Mouse (Mus musculus): Measurements from ENCODE around the gene Tes3-ps.

The Tes3-ps gene

GRCm38 (mm10) chr13:49492376-49493368 is at the start of gene Tes3-ps:
Gene Tes3-ps, plus strand, starts transcription at chr13:49493318.
- no peak for DNase-seq (ENCODE audit: low spot score in 2 of 2)

- no peak for DNase-seq (ENCODE audit: low spot score in 2 of 2)
Observed at GRCm38 (mm10) chr13:49444451-49444850, 48.7 kb upstream of the Tes3-ps start.

DNA sequence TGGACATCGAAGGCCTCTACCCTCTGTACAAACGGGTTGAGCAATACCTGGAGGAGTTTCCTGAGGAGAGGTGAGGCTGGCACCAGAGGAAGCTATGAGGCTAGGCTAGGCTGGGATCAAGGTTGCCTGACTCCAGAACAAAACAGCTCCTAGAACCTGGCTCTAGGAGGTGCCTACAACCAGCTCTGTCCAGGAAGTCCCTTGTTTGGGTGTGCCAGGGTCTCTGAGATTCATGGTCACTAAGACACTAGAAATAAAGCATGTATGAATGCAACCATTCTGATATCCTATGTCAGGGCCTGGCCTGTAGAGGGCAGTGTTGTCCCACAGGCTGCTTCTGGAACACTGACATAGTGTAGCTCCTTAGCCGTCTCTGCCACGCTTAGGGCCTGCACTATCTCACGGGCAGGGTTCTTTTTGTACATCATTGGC is 43.8 kb upstream of the Tes3-ps start:
- peak; percentile 44 to 74 for DNase-seq (ENCODE audit: low spot score in 2 of 2)

GRCm38 (mm10) chr13:49460276-49460675 is 32.8 kb upstream of the Tes3-ps start:
- no peak for DNase-seq (ENCODE audit: low spot score in 2 of 2)

- no peak for DNase-seq (ENCODE audit: low spot score in 2 of 2)
Observed at GRCm38 (mm10) chr13:49460692-49461414, 32.3 kb upstream of the Tes3-ps start.

GRCm38 (mm10) chr13:49461458-49462132 is 31.5 kb upstream of the Tes3-ps start:
- no peak for DNase-seq (ENCODE audit: low spot score in 2 of 2)

DNA sequence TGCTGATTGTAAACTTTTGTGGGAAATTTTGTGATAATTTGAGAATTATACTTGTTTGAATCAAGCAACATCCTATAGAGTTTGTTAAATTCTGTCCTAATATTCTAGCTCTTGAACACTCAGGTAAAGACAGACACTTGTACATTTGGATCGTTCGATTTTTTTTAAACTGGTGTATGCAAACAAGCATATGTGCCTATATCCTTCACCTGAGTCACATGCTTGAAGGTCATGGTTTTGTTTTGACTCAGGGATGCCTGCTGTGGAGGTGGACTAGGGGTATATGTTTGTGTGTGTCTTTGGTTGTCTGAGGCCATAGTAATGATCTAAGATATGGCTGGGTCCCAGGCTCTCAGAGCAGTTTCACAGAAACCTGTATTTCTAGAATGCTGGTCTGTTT is 30.2 kb upstream of the Tes3-ps start:
- DNase-seq (ENCODE audit: low spot score in 2 of 2), result no peak

GRCm38 (mm10) chr13:49465875-49466274 is 27.2 kb upstream of the Tes3-ps start:
- DNase-seq (ENCODE audit: low spot score in 2 of 2), result no peak

DNA sequence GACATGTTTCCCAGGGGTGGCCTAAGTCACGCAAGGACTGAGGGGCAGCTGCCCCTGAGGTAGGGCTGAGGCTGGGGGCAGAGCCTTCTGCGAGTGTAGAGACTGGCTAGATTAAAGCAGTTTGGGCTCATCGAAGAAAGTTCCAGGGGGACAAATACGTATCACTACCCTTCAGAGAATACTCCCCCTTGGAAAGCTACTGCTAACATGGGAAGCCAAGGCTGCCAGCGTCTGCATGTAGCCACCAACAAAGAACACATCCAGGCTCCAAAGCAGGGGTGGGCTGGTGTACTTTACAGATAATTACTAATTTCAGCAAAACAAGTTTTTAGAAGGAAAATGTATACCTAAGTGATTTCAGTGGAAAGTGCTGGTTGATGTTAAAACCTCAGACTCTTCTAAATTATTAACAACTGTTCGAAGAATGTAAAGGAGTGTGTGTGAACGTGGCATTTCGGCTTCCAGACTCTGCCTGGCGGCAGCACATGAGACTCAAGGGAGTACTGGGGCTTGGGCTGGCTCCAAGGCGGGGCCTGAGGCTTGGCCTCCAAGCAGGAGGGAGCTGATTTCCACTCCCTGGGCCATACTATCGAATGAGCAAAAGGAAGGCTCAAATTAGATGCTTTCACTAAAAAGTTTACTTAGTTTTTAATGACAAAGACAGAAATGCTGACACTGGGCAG is 26.6 kb upstream of the Tes3-ps start:
- no peak for DNase-seq (ENCODE audit: low spot score in 2 of 2)

- DNase-seq (ENCODE audit: low spot score in 2 of 2), result no peak
Observed at GRCm38 (mm10) chr13:49467585-49467984, 25.5 kb upstream of the Tes3-ps start.

DNA sequence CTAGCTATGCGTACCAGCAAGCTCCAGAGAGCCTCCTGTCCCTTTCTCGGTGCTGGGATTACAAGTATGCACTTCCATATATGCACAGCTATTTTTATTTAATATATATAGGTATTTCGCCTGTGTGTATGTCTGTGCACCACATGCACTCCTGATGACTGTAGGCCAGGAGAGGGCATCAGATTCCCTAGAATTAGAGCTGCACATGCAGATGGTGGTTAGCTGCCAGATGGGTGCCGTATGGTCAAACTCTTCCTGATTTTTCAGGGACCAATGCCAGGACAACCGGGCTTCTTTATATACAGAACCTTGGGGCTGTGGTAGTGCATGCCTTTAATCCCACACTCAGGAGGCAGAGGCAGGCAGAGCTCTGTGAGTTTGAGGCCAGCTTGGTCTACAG is 24.1 kb upstream of the Tes3-ps start:
- no peak for DNase-seq (ENCODE audit: low spot score in 2 of 2)

DNA sequence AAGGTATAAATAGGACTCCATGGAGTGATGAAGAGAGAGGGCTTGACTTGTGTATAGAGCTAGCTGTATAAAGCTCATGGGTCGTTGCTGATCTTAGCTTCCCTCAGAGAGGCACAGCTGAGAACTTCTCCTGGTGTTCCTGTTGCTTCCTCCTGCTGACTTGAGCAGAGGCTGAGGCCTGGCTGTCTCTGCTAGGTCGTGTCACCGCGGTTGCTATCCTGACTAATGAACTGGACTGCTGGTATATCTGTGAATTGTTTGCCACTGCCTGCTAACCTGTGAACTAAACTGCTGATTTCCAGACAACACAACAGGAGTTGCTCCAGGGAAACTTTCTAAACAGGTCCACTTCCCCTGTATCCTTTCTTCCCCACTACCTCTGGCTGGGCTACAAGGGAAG is 22.8 kb upstream of the Tes3-ps start:
- DNase-seq (ENCODE audit: low spot score in 2 of 2), result no peak

DNA sequence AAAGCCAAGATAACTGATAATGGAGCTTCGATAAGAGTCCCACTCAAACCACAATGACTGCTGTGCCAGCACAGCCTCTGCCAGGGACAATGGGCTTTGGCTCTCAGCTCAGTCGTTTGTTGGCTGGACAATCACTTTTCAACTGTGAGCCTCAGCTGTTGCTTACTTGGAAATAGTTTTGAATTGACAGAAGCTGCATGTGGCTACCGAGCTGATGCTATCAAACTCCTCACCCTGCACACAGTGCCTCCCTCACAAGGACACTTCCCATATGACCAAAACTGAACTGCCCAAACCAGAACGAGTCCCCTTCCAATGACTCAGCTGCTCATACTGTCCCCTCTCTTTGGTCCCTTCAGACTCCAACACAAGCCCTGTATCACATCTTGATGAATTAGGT is 22.3 kb upstream of the Tes3-ps start:
- no peak for DNase-seq (ENCODE audit: low spot score in 2 of 2)

DNA sequence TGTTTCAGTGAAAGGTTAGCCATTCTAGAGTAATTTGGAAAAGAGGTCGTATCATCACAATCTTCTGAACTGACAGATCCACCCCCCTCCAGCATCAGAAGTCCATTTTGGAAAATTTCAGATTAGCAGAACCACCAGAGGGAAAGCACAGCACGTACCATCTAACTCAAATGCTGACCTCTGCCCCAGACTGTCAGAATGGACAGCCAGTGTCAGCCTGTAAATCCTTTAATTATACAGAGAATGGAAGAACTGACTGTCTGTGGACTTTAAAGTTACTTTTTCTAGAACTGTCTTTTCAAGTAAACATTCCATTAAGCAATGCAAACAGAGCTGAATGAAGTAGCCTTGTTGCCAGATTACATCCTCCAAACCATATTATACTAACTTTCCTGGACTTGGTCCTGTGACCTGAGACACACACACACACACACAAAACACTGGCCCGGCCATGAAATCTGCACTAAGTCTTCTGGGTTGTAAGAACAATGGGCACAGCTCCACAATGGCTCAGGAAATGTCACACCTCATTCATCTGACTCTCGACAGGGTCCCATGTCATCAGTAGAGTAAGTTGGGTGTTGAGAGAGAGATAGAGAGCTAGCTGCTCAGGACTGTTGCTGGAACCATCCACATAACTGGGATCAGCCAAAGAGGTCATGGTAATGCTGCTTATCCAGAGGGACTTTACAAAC is 21.0 kb upstream of the Tes3-ps start:
- no peak for DNase-seq (ENCODE audit: low spot score in 2 of 2)

DNA sequence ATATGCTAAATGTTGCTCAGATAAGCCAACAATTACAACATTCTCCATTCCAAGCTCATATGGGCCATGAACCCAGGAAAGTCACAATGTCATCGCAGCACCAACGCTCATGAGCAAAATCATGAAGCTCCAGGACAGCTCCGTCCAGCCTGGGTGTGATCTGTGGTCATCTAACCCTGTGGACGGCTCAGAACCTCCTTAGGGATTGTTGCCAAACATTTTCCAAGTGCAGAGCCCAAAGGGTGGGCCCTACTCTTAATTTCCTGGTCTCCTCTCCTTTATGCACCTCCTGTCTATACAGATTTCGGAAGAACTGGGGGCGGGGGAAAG is 20.5 kb upstream of the Tes3-ps start:
- no peak for DNase-seq (ENCODE audit: low spot score in 2 of 2)

GRCm38 (mm10) chr13:49477887-49478286 is 15.2 kb upstream of the Tes3-ps start:
- DNase-seq (ENCODE audit: low spot score in 2 of 2), result no peak

DNA sequence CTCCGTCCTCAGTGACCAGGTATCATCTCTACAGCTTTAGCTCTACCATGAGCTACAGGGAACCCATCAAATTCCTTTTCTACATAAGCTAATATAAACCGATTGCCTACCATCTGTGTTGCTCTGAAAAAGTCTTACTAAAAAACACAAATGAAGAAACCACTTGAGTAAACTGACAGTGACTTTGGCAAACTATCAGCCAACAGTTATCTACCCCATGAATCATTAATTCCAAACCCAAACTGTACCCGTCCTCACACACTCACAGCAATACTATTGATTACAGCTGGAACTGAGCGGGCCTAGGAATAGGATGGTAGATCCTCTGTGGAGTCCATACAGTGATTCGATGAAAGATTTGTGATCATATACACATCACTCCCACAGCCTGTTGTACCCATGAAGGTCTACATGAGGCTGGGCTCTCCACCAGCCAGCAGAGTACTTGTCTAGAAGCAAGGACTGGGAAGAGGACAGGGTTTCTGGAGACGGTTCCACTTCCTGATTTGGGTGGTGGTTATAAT is 14.2 kb upstream of the Tes3-ps start:
- DNase-seq (ENCODE audit: low spot score in 2 of 2), result no peak

DNA sequence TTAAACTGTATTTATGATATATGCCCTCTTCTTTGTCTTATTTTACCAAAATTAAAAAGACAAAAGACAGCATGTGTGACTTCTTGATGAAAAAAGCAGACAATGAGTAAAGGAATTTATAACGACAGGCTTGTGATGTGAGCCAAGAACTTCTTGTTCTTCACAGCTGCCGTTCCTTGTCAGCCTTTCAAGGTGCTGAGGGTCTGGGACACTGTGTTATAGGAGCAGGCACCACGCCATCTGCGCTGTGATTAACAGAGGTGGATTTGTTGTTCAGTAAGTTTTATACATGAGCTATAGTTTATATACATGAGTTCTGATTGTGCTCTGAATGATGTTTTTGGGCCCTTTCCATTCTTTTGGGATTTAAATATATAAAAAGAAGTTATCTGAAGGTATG is 13.7 kb upstream of the Tes3-ps start:
- no peak for DNase-seq (ENCODE audit: low spot score in 2 of 2)

DNA sequence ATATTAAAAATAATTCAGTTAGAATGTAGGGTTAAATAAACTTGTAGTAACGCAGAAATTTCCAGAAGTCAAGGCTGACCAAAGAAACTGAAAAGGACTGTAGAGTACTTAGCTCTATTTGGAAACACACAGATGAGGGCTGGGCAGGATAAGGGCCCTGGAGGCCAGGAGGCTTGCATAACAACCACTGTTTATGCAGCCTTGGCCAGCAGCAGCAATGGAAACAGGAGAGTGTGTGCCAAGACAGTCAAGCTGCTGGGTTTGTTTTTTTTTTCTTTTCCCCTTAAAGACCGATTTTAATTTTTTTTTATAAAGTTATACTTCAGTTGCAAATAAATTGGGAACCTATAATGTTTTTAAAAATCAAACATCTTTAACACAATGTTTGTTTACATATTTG is 13.1 kb upstream of the Tes3-ps start:
- DNase-seq (ENCODE audit: low spot score in 2 of 2), result no peak

GRCm38 (mm10) chr13:49480551-49480950 is 12.6 kb upstream of the Tes3-ps start:
- no peak for DNase-seq (ENCODE audit: low spot score in 2 of 2)

DNA sequence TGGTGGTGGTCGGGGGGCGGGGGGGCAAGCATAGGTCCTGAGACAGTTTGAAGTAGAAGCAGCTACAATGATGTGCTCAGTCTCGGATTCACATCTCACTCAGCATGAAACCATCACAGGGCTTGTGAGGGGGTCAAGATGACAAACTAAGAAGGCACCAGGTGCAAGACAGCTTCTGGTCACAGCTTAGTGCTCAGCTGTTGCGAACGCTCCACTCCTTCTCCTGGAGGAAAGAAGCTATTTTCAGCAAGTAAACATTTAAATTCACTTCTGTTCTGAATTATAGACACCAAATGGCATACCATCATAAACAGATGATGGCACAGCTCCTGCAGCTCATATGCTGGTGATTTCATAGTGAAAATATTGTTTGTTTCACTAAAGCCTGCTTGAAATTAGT is 7.7 kb upstream of the Tes3-ps start:
- no peak for DNase-seq (ENCODE audit: low spot score in 2 of 2)

Measured in frontal cortex, postnatal 10 days (tissue).